Mouse (Mus musculus) embryonic facial prominence, embryonic 15.5 days (tissue): ENCODE results near the gene Olfr1349. TPM values are rescaled to one million over a fixed set of nuclear protein-coding genes. Genes with fewer than 3 reads are reported as not detected.
"Not testable (repeated sequence)": the region's sequence is repeated elsewhere in the genome, so short reads cannot be mapped to it uniquely, and the experiment has no call there.

Source experiments
- ATAC-seq: fragments of 200-750 bp; cut with Nextera tagmentation; 2 replicates; pipeline ENCODE4 v1.8.0; 2017; ENCODE audit warnings: low read depth, moderate TSS enrichment; ENCODE audit not compliant: insufficient number of reproducible peaks, low FRiP score, low TSS enrichment
- H3K27ac ChIP-seq: fragments of 300-500 bp; sonication (generic); replicated peaks from 2 replicates; pipeline ENCODE4 v1.5.1; 2015; ENCODE audit warnings: mild to moderate bottlenecking, inconsistent platforms
- H3K27me3 ChIP-seq: fragments of 300-500 bp; sonication (generic); 2 replicates; pipeline ENCODE4 v1.6.1; 2015; ENCODE audit warnings: inconsistent platforms
- H3K36me3 ChIP-seq: fragments of 300-500 bp; sonication (generic); 2 replicates; pipeline ENCODE4 v1.6.1; 2015; ENCODE audit warnings: mild to moderate bottlenecking, inconsistent platforms
- H3K4me1 ChIP-seq: fragments of 300-500 bp; sonication (generic); 2 replicates; pipeline ENCODE4 v1.6.1; 2015; ENCODE audit warnings: inconsistent platforms
- H3K4me2 ChIP-seq: fragments of 300-500 bp; sonication (generic); replicated peaks from 2 replicates; pipeline ENCODE4 v1.6.1; 2015; ENCODE audit warnings: mild to moderate bottlenecking, inconsistent platforms
- H3K4me3 ChIP-seq: fragments of 300-500 bp; sonication (generic); replicated peaks from 2 replicates; pipeline ENCODE4 v1.5.1; 2015; ENCODE audit warnings: mild to moderate bottlenecking, inconsistent platforms
- H3K9ac ChIP-seq: fragments of 300-500 bp; sonication (generic); 2 replicates; pipeline ENCODE4 v1.6.1; 2015; ENCODE audit warnings: inconsistent platforms
- H3K9me3 ChIP-seq: fragments of 300-500 bp; sonication (generic); replicated peaks from 2 replicates; pipeline ENCODE4 v1.6.1; 2016; ENCODE audit warnings: inconsistent platforms
- WGBS: fragments of 180-500 bp; shearing (Covaris S2); methylation state at CpG from one replicate; pipeline ENCODE4 v1.1.7; 2015; 5-methylcytosine and 5-hydroxymethylcytosine counted together
- polyA plus RNA-seq: library from polyadenylated mRNA; unstranded; fragments of >200 nt; fragmentation: Nextera tagmentation; extraction: Ambion mirVana; gene quantifications from 2 replicates; pipeline ENCODE4 v1.2.1, GENCODE M21; 2015

Gene Olfr1349
- polyA plus RNA-seq: 0.15 TPM in 1 of 2 replicates, not detected in the other

DNA sequence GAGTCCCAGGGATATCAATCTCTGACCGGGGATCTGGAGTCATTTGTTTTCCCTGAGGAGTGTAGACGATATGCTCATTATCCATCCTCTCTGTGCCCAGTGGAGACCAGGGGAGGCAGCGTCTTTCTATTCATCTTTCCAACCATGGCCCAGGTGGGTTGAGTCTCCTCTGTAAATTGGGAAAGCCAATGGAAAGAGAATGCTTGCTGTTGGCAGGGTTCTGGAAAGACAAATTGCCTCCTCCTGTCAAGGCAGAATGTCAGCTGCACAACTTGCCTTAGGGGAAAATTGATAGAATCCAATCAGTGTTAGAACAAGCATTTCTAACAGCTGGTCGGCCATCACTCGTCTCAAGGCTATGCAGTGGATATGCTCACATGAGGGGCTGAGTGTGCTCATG is at the start of gene Olfr1349:
Gene Olfr1349, minus strand, starts transcription at position 101 of the 400 bp plus-strand sequence.
- no peak for ATAC-seq

DNA sequence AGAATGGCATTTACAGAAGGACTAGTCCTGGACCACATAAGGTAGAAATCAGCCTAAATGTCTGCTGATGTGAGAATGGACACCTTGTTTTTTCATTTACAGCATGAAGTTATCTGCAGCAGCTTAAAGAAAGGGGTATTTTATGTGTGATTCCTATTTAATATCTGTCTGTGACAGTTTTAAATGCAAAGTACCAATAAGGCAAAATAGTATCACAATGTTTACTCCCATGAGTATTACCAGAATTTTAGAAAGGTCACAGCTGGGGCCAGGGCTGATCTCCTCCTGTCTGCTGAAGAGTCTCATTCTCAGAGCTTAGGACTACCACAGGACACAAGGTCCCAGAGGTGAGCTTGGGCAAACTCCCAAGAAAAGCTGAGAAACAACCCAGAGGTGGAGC is 41.8 kb upstream of the Olfr1349 start, which contains the start of gene Olfr1350:
Gene Olfr1350, plus strand, starts transcription at position 301 of the 400 bp plus-strand sequence.
- Histone ChIP-seq H3K4me2 (no peak within 1 kb of the TSS), H3K9me3 (0 out of 2 replicates have a peak, but pooled peaks cover 4% of the 10 kb centered on the region), H3K27me3 (no peaks in the 10 kb centered on the region), H3K9ac (no peak within 1 kb of the TSS), H3K4me3 (no peak within 1 kb of the TSS), H3K36me3 (no peaks in the 10 kb centered on the region), H3K27ac (no peak within 1 kb of the TSS), H3K4me1 (no peaks in the 10 kb centered on the region)
- ATAC-seq: no peak

More for the DNA sequence above, at the start of gene Olfr1349:
- H3K36me3 ChIP-seq: no peaks in the 10 kb centered on the region
- H3K27ac ChIP-seq: no peak within 1 kb of the TSS
- peaks cover 9% of the 10 kb centered on the region for H3K9me3 ChIP-seq
- 80% methylated on average over 5 of the region's 5 CpGs for WGBS
- H3K27me3 ChIP-seq: no peaks in the 10 kb centered on the region
- H3K4me2 ChIP-seq: no peak within 1 kb of the TSS
- no peak within 1 kb of the TSS for H3K9ac ChIP-seq
- no peaks in the 10 kb centered on the region for H3K4me1 ChIP-seq
- no peak within 1 kb of the TSS for H3K4me3 ChIP-seq

DNA sequence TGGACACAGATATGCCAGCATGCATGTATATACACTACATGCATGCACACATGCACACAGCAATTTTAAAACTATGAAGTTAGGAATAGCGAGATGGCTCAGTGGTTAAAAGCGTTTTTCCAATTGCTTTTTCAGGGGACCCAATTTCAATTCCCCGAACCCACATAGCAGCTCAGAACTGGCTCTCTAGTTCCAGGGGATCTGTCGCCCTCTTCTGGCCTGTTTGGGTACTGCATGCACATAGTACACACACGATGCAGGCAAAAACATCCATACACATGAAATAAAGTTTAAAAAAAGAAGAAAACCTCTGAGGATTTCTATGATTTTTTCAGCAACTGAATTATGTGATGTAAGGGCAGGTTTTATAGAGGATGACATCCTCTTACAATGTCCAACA is 3.4 kb upstream of the Olfr1349 start:
- H3K4me2 ChIP-seq: no peak overlapping the region
- 64% methylated on average over 5 of the region's 5 CpGs for WGBS
- H3K27ac ChIP-seq: no peak overlapping the region
- no peaks in the 10 kb centered on the region for H3K27me3 ChIP-seq
- H3K9ac ChIP-seq: no peak overlapping the region
- no peaks in the 10 kb centered on the region for H3K4me1 ChIP-seq
- no peaks in the 10 kb centered on the region for H3K36me3 ChIP-seq
- ATAC-seq: no peak
- H3K9me3 ChIP-seq: peaks cover 9% of the 10 kb centered on the region
- no peak overlapping the region for H3K4me3 ChIP-seq

DNA sequence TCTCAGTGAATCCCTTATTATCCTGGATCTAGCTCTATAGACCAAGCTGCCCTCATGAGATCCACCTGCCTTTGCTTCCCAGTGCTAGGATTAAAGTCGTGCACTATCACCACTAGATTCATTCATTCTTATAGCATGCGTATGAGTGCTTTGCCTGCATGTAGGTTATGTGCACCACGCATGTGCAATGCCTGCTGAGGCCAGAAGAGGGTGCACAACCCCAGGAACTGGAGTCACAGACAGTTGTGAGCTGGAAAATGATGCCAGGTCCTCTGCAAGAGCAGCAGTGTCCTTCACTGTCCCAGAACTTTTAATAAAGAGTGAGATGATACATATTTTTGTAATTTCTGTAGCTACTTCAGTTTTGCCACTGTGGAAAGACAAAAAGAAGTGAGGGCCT is 2.3 kb upstream of the Olfr1349 start:
- H3K9me3 ChIP-seq: peaks cover 9% of the 10 kb centered on the region
- H3K4me3 ChIP-seq: no peak overlapping the region
- no peak overlapping the region for H3K27ac ChIP-seq
- H3K27me3 ChIP-seq: no peaks in the 10 kb centered on the region
- H3K36me3 ChIP-seq: no peaks in the 10 kb centered on the region
- H3K9ac ChIP-seq: no peak overlapping the region
- H3K4me1 ChIP-seq: no peaks in the 10 kb centered on the region
- H3K4me2 ChIP-seq: no peak overlapping the region
- no peak for ATAC-seq
- WGBS: 62% methylated on average over 3 of the region's 3 CpGs

DNA sequence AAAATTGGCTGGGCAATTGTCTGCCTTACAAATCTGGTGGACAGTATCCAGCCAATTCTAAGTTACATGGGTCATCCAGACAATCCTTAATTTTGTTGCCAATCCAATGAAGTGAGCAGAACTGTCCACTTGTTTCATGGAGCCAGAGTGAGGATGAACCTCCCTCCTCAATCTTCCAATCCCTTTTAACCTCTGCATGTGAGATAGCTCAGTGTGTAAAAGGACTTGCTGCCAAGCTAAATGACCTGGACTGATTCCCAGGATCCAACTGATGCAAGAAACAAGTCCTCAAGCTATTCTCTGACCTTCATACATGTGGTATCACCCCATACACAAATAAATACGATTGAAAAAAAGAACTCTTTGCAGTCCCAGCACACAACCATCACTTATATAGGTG is 1.1 kb downstream of the Olfr1349 start:
- peaks cover 14% of the 10 kb centered on the region; the same call in 1 of the 2 replicates for H3K9me3 ChIP-seq
- no peak overlapping the region for H3K27ac ChIP-seq
- no peak for ATAC-seq
- no peaks in the 10 kb centered on the region for H3K36me3 ChIP-seq
- H3K27me3 ChIP-seq: no peaks in the 10 kb centered on the region
- 20% methylated on average over 1 of the region's 1 CpGs for WGBS
- no peak overlapping the region for H3K4me2 ChIP-seq
- no peak overlapping the region for H3K9ac ChIP-seq
- no peak overlapping the region for H3K4me3 ChIP-seq
- H3K4me1 ChIP-seq: no peaks in the 10 kb centered on the region

DNA sequence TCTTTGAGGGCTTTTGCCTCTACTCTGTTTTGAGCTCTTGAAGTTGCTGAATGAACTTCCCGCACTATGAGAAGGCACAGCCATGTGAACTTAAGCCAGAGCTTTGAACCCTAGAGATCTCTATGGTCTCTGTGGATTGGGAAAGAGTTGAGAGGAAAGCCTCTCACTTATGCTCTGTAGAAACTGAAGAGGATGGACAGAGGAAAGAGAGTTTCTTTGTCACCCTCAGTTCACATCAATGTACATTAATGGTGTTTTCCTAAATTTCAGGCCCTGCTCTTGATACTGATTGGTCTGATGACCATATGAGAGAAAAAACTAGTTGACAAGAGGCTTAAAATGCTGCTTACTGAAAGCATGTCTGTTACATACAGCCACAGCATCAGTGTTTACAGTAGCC is 14.1 kb downstream of the Olfr1349 start, which contains the start of gene Olfr1348:
Gene Olfr1348, minus strand, starts transcription at position 101 of the 400 bp plus-strand sequence.
- no peak within 1 kb of the TSS for H3K4me3 ChIP-seq
- no peak within 1 kb of the TSS for H3K9ac ChIP-seq
- no peaks in the 10 kb centered on the region for H3K36me3 ChIP-seq
- no peak for ATAC-seq
- no peaks in the 10 kb centered on the region for H3K4me1 ChIP-seq
- H3K9me3 ChIP-seq: 0 out of 2 replicates have a peak, but pooled peaks cover 3% of the 10 kb centered on the region
- 92% methylated on average over 1 of the region's 1 CpGs for WGBS
- H3K4me2 ChIP-seq: no peak within 1 kb of the TSS
- no peaks in the 10 kb centered on the region for H3K27me3 ChIP-seq
- no peak within 1 kb of the TSS for H3K27ac ChIP-seq

DNA sequence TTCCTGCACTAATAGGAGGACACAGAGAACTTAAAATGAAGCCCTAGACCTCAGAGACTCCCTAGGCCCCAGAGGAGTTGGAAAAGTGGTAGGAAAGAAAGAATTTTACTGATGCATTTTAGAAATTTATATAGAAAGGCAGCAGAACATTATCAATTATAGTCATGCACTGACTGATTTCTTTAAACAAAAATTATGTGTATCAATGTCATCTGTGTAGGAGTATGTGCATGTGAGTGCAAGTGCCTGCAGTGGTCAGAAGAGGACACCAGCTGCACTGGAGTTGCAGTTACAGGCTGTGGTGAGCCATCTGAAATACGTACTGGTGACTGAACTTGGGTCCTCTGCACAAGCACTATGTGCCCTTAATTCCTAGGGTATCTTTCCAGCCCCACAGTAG is 23.1 kb downstream of the Olfr1349 start, which contains the start of gene Olfr1347:
Gene Olfr1347, minus strand, starts transcription at position 101 of the 400 bp plus-strand sequence.
- Histone ChIP-seq H3K27me3 (no peaks in the 10 kb centered on the region), H3K4me3 (no peak within 1 kb of the TSS), H3K9ac (no peak within 1 kb of the TSS), H3K4me1 (no peaks in the 10 kb centered on the region), H3K27ac (no peak within 1 kb of the TSS), H3K4me2 (no peak within 1 kb of the TSS), H3K36me3 (no peaks in the 10 kb centered on the region), H3K9me3 (no peaks in the 10 kb centered on the region; the same call in 1 of the 2 replicates)
- ATAC-seq: no peak
- WGBS: 56% methylated on average over 1 of the region's 1 CpGs

DNA sequence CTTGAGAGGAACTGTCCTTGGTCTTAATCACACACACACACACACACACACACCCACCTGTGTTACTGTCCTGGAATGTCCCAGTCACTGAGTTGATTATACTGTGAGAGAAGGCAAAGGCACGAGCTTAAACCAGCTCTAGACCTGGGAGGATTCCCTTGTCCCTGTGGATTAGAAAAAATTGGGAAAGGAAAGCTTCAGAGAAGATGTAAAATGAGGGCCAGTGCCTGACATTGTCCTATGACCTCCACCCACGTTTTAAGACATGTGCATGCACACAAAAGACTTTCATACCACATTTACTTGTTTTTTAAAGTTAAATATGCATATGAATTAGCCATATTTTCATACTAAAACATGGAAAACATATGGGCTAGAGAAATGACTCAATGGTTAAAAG is 35.9 kb downstream of the Olfr1349 start, which contains the start of gene Olfr5:
Gene Olfr5, minus strand, starts transcription at position 101 of the 400 bp plus-strand sequence.
- Histone ChIP-seq H3K27me3 (no peaks in the 10 kb centered on the region), H3K27ac (no peak within 1 kb of the TSS), H3K4me1 (no peaks in the 10 kb centered on the region), H3K9ac (no peak within 1 kb of the TSS), H3K4me2 (no peak within 1 kb of the TSS), H3K9me3 (no peaks in the 10 kb centered on the region), H3K4me3 (no peak within 1 kb of the TSS), H3K36me3 (no peaks in the 10 kb centered on the region)
- 19% methylated on average over 2 of the region's 2 CpGs for whole genome bisulfite sequencing
- no peak for ATAC-seq

DNA sequence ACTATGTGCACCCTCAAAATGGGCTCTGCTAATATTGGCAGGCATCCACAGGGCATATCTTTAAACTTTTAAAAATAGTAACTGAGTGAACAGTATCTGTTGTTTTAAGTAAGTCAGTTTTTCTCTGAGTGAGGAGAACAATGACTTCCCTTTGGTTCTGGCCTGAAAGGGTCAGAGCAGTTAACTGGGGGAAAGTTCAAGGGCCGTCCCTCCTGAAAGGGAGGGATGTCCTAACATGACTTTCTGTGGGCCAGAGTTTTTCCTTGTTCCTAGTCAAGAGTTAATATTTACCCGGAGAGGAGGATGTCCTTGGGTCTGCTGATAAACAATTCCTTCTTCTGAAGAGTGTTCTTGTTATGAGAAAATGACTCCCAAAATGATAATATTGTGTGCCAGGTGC is 45.1 kb downstream of the Olfr1349 start:
- not testable (repeated sequence) for H3K9ac ChIP-seq, H3K27me3 ChIP-seq, H3K9me3 ChIP-seq, H3K4me1 ChIP-seq, H3K27ac ChIP-seq, H3K4me2 ChIP-seq, H3K36me3 ChIP-seq, ATAC-seq, H3K4me3 ChIP-seq
- 75% methylated on average over 2 of the region's 2 CpGs for WGBS

DNA sequence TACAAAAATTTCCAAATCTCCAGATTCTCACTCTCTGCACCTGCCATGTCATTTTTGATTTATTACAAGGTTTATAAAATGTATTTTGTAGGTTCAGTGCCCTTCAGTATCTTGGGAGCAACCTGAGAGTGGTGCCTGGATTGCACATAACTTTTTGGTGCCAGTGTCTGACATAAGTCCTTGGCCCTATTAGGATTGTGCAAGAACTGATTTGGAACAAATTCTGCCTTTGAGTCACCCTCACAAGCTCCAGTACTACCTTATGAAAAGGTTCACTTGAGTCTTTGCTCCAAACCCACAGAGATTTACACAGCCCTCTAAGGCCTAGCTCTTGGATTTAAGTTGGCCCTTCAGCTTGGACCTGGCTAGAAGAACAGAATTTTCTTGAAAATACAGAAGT is 55.8 kb downstream of the Olfr1349 start, which contains the start of gene Olfr1346:
Gene Olfr1346, plus strand, starts transcription at position 151 of the 400 bp plus-strand sequence.
- no peak within 1 kb of the TSS for H3K4me3 ChIP-seq
- H3K9ac ChIP-seq: no peak within 1 kb of the TSS
- no peaks in the 10 kb centered on the region for H3K27me3 ChIP-seq
- no peaks in the 10 kb centered on the region for H3K4me1 ChIP-seq
- no peak for ATAC-seq
- no peak within 1 kb of the TSS for H3K4me2 ChIP-seq
- H3K36me3 ChIP-seq: no peaks in the 10 kb centered on the region
- no peak within 1 kb of the TSS for H3K27ac ChIP-seq
- H3K9me3 ChIP-seq: no peaks in the 10 kb centered on the region
